Mouse (Mus musculus) MEL (cell line): ENCODE measurements around the gene Tcte2.

ENCODE experiments used
- POLR2AphosphoS2 ChIP-seq: IDR thresholded peaks from 2 replicates; pipeline ENCODE4 v1.6.1; 2011; ENCODE audit warnings: low read length, improper control_type of control experiment
- USF2 ChIP-seq, 2 experiments: IDR thresholded peaks; 2 replicates each; pipeline ENCODE4 v1.6.1; 2011 to 2012; ENCODE audit warnings: improper control_type of control experiment in 2 of 2, low read length in 2 of 2, borderline replicate concordance in 1 of 2, inconsistent platforms in 1 of 2, low read depth in 1 of 2, mild to moderate bottlenecking in 1 of 2; ENCODE audit not compliant: insufficient read depth in 1 of 2

GRCm38 (mm10) chr17:13746330-13746729, 15.3 kb downstream of the Tcte2 start:
- TF ChIP-seq POLR2AphosphoS2 (no peak), USF2 (IDR thresholded peaks at IDR 0.05; ENCODE audit: borderline replicate concordance in 1 of 2, insufficient read depth in 1 of 2, low read depth in 1 of 2, low read length in 2 of 2) (no peak)
